Mouse (Mus musculus) left cerebral cortex, postnatal 4 days (tissue): Measurements from ENCODE around the gene Slc51a. TPM values are rescaled to one million over a fixed set of nuclear protein-coding genes. Genes with fewer than 3 reads are reported as not detected.
A peak's percentile ranks its signal among the peaks of the same experiment; 100 is the strongest.
"Not testable (repeated sequence)": the region's sequence is repeated elsewhere in the genome, so short reads cannot be mapped to it uniquely, and the experiment has no call there.

Experiments
- DNase-seq: peaks from one replicate; pipeline ENCODE4 v3.0.0-alpha.2; 2022
- intact Hi-C: fragments of 180-260 bp; cut with DNase I; formaldehyde crosslinking; loops from one replicate; pipeline ENCODE4 v1.15.1; 2025
- total RNA-seq, 2 experiments: library from RNA; stranded (reverse); gene quantifications; 2 replicates each; pipeline ENCODE4 v1.2.3; 2021

The Slc51a gene
- total RNA-seq, 2 experiments from 2014 or later, result not detected

- DNase-seq, result no peak
- intact Hi-C loops, result no loop called here
Measured at GRCm38 (mm10) chr16:32477315-32477714, 10.4 kb downstream of the Slc51a start.

DNA sequence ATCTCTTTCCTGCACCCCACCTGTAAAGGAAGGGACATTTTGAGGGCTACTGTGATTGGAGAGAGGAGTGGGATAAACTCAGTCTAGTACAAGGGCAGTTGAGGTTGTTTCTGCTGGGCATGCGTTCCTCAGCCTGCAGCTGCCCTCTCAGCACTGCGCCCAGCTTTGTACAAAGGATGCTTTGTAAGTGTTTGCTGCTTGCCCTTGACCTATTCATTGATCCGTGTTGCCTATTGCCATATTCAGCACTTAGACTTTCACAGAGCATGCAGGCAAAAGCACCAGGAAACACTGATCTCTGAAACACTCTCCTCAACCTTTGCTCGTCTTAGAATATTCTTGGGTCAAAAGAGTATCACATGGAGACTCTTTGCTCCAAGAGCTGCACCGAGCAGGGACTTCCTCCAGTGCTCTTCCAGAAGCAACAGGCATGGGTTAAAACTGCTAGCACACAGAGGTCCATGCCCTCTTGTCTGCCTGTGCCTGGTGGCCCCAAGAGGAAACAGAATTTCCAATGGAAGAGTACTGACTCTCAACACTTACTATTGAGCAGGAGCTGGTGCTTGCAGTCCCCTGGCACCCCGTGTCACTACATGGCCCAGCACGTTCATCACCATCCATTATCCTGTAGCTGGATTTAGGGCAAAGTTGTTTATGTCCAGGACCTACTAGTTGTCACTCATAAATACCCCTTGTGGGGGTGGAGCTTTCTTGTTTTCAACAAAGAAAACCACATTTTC is 15.2 kb downstream of the Slc51a start:
- intact Hi-C loops, result no loop called here

GRCm38 (mm10) chr16:32469404-32470105 is 18.1 kb downstream of the Slc51a start:
- intact Hi-C loops, result loop anchor here (10.0 kb wide), 1 partner anchor 355 kb away; no protein-coding TSS in a partner anchor
- no peak for DNase-seq

More for the DNA sequence above, 15.2 kb downstream of the Slc51a start:
- no peak for DNase-seq

GRCm38 (mm10) chr16:32468488-32468887 is 19.2 kb downstream of the Slc51a start:
- intact Hi-C loops, result loop anchor here (10.0 kb wide), 1 partner anchor 354 kb away; no protein-coding TSS in a partner anchor
- no peak for DNase-seq

GRCm38 (mm10) chr16:32464908-32465307 is 22.8 kb downstream of the Slc51a start:
- intact Hi-C loops, result loop anchor here (10.0 kb wide), 1 partner anchor 350 kb away; no protein-coding TSS in a partner anchor
- no peak for DNase-seq

DNA sequence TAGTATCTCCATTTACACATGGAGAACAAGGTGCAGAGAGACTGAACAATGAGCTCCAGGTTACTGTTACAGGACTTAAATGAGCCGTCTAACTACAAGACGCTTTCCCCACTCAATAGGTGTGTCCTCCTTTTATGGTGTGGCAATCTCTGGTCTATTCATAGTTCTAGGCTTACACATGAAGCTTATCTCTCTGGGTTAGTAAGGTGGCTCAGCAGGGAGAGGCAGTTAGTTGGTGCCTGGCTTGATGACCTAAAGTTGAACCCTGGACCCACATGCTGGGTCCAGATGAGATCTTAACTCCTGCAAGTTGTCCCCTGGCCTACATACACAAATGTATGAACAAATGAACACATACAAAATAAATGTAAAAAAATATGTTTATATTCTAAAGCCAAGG is 24.3 kb downstream of the Slc51a start:
- intact Hi-C loops, result loop anchor here (10.0 kb wide), 1 partner anchor 349 kb away; no protein-coding TSS in a partner anchor
- no peak for DNase-seq

GRCm38 (mm10) chr16:32462950-32463349 is 24.7 kb downstream of the Slc51a start:
- DNase-seq, result no peak

GRCm38 (mm10) chr16:32461713-32462112 is 26.0 kb downstream of the Slc51a start:
- DNase-seq, result no peak
- intact Hi-C loops, result loop anchor here (10.0 kb wide), 1 partner anchor 347 kb away; no protein-coding TSS in a partner anchor

More at GRCm38 (mm10) chr16:32462950-32463349, 24.7 kb downstream of the Slc51a start:
- intact Hi-C loops, result loop anchor here (10.0 kb wide), 1 partner anchor 348 kb away; no protein-coding TSS in a partner anchor

- DNase-seq, result no peak
- intact Hi-C loops, result loop anchor here (10.0 kb wide), 1 partner anchor 346 kb away; no protein-coding TSS in a partner anchor
Measured at GRCm38 (mm10) chr16:32460518-32460917, 27.2 kb downstream of the Slc51a start.

GRCm38 (mm10) chr16:32457589-32458386 is 29.9 kb downstream of the Slc51a start:
- intact Hi-C loops, result no loop called here

GRCm38 (mm10) chr16:32456761-32457160 is 30.9 kb downstream of the Slc51a start:
- intact Hi-C loops, result no loop called here
- DNase-seq, result no peak

More at GRCm38 (mm10) chr16:32457589-32458386, 29.9 kb downstream of the Slc51a start:
- peak; percentile 45 for DNase-seq

GRCm38 (mm10) chr16:32456086-32456485 is 31.6 kb downstream of the Slc51a start:
- intact Hi-C loops, result no loop called here
- no peak for DNase-seq

- intact Hi-C loops, result no loop called here
- DNase-seq, result no peak
Measured at GRCm38 (mm10) chr16:32454646-32455045, 33.0 kb downstream of the Slc51a start.

DNA sequence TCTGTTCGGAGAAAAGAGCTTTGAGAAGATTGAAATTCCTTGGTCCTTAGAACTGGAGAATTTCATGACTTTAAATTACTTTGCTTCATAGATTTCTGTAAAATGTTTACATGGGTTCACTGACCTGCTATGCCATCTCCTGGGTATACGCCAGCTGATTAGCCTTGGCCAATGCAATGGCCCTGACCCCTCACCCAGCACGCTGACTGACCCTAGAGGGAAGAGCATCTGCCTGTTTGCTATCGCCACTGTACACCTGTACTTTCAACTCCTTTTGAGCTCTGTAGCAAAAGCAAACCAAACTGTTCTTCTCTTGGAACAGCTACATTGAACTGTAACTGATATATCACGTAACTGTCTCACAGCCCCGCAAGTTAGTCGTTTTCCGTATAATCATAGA is 34.6 kb downstream of the Slc51a start:
- intact Hi-C loops, result no loop called here
- no peak for DNase-seq

GRCm38 (mm10) chr16:32450133-32450532 is 37.5 kb downstream of the Slc51a start:
- no peak for DNase-seq
- intact Hi-C loops, result no loop called here

- DNase-seq, result no peak
Measured at GRCm38 (mm10) chr16:32449665-32450064, 38.0 kb downstream of the Slc51a start.

DNA sequence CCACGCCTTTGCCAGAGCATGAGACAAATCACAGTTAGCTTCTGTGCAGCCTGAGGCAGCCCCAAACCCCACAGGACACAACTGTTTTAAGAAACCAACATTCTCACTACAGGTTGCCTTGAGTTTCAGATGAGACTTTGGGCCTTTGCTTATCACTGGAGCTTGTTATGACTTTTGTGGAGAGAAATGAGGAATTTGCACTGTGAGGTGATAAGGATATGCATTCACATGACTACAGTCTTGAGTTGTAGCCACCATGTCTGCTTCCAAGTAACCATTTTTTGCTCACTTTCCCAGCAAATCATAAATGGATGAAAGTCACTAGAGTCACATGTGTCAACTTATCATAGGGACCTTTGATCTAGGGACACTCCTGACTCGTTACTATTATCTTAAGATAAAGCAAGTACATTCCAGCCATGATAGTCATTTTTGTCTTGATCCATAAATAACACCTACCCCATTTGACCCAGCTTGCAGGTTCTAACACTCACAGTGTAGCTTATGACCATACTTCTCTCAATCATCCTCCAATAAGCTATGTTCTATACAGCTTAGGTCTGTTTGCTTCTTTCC is 41.0 kb downstream of the Slc51a start:
- intact Hi-C loops, result no loop called here
- no peak for DNase-seq

More at GRCm38 (mm10) chr16:32449665-32450064, 38.0 kb downstream of the Slc51a start:
- intact Hi-C loops, result no loop called here

- intact Hi-C loops, result no loop called here
Measured at GRCm38 (mm10) chr16:32445558-32445957, 42.1 kb downstream of the Slc51a start.

DNA sequence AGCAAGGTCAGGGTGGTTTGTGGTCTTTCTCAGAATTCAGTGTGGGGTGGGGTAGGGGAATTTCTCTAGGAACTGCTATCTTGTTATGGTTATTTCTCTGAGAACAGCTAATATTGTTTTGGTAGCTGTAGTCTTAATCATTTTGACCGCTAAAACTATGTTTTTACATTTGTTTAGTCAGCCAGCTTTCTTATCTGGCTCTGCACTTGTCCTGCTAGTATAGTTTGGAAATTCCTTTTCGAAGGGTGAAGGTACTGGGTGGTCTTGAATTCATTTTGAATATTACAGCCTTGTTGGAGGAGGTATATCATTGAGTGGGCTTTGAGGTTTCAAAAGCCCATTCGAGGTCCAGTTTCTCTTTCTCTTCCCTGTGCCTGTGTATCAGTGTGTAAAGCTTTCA is 43.1 kb downstream of the Slc51a start:
- intact Hi-C loops, DNase-seq: not testable (repeated sequence)

More at GRCm38 (mm10) chr16:32445558-32445957, 42.1 kb downstream of the Slc51a start:
- DNase-seq, result no peak

- intact Hi-C loops, result no loop called here
- DNase-seq, result no peak
Measured at GRCm38 (mm10) chr16:32441432-32441831, 46.2 kb downstream of the Slc51a start.
